Mouse (Mus musculus): ENCODE results near the gene Aatf.

Gene Aatf

GRCm38 (mm10) chr11:84521751-84522299 is 8.5 kb upstream of the Aatf start:
- DNase-seq: peak; percentile 39

DNA sequence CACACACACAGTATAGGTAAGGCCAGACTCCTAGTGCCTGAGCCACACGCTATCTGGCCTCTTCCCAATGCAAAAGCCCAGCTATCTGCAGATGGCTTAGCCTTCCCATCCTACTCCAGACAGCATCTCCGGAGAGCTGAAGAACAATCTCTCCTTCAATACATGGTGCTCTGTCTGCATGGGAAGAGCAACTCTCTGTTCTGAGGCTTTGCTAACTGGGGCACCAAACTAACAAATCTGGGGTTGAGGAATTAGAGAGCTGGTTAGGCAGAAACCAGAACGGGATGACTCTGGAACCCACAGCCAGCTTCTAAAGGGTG is 7.7 kb upstream of the Aatf start:
- DNase-seq: peak; percentile 27

- DNase-seq: no peak
Measured at GRCm38 (mm10) chr11:84520269-84521070, 7.1 kb upstream of the Aatf start.

DNA sequence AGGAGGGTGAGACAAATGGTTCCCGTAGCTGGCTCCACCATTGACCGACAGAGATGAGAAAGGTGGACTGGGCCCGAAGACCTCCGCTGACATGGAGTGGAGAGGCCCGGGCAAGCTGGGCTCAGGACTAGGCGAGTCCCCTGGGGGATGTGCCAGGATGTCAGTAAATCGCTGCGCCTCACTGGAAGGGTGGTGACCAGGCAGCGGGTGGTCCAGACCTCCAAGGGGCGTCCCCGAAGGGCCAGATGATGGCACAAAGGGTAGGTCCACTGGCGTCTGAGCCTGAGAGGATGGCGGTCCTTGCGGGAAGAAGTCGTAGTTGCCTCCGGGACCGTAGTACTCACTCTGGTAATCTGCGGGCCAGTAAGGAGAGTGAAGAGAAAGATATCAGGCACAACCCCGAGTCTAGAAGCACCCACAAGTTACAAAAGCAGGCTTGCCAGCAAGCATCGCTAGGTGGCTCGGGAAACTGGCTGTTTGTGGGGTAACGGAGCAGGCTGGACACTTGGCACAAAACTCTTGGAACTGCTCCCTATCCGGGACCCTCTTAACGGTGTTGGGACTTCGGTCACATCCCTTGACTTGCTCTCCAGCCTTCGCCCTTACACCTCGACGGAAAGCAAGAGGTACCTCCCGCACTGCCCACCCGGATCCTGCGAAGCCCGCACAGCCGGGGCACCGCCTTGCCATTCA is 6.4 kb upstream of the Aatf start:
- peak; percentile 35 for DNase-seq

- peak; percentile 20 for DNase-seq
Measured at GRCm38 (mm10) chr11:84519036-84519435, 5.7 kb upstream of the Aatf start.

DNA sequence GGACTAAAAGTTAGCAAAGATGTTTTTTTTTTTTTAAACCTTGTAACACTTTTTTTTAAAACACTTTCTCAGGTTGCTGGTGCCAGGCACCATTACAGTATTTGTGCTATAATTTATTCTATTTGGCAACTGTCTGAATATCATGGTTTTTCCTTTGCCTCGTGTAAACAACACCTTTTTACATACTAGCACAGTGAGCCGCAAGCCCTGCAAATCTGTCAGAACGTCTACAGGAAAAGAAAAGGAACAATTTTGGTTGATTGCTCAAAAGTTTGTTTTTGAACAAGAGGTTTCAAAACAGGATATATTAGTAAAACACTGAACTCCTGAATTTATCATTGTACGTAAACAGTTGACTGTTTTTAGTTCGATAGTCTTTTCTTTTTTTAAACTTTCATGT is 4.9 kb upstream of the Aatf start:
- no peak for DNase-seq

DNA sequence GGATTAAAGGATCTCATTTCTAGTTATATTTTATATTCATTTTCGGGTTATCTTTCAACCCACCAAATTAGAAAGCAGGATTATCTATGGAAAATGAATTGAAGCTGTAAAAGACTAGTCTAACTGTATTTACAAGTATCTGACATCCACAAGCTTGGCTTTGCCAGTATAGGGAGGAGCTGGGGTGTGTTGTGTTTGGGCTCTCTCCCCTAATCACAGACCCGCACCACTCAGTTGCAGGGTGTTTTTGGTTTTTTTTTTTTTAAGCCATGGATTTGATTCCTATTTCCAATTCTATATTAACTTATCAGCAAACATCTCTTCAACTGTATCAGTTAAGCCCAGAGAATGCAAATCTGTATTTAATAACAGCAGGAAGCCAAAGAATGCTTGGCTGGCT is 4.1 kb upstream of the Aatf start:
- DNase-seq: no peak

DNA sequence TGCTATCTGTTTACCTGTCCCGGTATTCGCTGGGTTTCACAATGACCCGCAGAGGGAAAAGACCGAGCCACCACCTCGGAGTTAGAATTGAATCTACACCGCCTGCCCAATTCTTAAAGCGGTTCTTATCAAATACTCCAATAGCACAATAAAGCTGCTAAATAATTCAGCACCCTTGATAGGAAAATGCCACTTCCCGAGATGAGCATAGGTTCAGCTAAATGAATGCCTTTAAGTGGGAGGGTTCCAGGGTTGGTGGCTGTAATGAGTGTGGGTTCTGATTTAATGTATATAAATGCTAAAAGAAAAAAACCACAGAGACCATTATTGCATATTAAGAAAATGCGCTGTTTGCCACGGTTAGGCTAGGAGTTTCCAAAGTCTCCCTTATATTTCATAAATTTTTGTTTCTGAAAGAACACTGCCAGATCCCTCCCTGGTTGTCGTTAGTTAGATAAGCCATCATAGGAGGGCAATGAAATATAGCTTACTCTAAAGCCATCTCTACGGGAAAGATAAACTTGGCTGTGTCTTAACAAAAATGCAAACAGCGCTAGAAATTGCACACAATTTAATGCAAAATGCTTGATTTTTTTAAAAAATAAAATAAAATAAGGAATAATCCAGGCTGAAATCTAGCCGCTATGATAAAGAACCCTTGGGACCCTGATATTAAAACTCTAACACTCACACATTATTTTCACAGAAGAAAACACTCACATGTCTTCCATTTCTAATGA is 3.3 kb upstream of the Aatf start:
- no peak for DNase-seq

- no peak for DNase-seq
Measured at GRCm38 (mm10) chr11:84512031-84512430, 1.3 kb downstream of the Aatf start.

DNA sequence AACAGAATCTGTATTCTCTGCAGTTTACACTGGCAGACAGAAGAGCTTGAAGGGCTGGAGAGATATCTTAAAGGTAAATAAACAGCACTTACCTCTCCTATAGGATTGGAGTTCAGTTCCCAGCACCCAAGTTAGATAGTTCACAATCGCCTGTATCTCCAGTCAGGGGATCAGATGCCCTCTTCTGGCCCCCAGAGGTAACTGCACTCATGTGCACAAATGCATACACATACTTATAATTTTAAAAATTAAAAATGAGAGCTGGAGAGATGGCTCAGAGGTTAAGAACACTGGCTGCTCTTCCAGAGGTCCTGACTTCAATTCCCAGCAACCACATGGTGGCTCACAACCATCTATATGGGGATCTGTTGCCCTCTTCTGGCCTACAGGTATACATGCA is 9.0 kb downstream of the Aatf start:
- DNase-seq: no peak

GRCm38 (mm10) chr11:84497944-84498343 is 15.4 kb downstream of the Aatf start:
- peak; percentile 16 for DNase-seq

DNA sequence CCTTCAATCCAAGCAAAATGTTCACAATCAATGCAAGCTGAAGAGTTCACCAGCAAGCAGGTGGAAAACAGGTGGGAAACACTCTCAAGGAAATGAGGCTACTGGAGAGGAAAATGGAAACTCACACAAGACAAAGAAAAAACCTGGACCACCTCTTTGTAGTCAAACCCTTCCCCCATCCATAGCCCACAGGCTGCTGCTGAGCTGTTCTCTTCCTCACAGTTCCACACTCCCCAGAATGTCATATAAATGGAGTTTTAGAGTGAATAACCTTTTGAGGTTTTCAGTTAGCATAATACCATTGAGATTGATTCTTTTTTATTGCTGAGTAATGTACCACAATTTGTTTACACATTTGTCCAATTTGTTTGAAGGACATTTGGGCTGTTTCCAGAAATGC is 16.4 kb downstream of the Aatf start:
- DNase-seq: no peak

DNA sequence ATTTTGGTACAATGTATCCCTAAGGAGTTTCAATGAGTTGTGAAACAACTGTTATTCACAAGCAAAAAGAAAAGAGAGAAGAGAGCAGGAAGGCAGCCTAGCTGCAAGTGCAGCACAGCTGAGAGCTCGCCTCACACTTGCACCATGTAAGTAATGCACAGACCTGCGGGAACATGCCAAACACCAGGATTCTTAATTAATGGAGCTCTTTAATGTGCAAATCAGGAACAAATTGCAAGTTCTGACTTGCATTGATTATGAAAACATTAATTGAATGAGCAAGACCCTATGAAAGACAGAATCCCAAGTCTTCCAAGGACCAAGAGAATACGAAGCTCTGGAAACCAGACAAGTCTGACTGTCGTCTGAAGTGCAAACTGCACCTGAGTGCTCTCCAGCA is 17.5 kb downstream of the Aatf start:
- DNase-seq: no peak

DNA sequence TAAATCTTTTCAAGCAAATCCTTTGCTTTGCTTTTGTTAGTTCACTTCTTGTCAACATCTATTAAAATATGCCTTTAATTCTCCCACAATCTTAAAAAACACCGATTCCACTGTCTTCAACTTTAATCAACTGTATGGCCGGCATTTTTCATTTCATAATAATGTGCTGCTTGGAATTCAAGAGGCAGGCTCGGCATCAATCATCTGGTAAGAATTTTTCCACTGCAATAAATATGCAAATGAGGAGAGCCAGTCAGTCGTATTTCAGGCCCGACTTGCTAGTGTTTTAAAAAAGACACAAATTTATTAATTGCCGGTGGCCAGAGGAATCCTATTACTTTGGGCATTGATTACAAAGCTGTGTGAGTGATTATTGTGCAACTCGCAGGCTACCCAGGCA is 31.7 kb downstream of the Aatf start:
- DNase-seq: no peak

DNA sequence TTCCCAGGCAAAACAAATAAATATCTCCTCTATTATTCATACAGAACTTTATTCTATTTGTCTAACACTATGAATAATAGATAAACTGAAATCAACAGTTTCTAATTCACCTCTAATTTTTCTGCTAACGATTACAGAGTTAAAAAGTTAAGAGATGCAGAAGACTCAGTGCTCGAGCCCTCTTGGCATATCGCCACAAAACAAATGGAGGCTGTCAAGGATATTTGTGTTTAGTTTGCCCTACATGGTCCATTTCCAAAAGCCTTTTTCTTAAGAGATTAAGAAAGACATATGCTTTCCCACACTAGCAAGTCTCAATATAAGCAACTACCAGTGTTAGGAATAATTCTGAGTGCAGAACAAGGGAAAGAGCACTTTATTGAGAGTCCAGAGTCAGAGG is 32.9 kb downstream of the Aatf start:
- DNase-seq: no peak

GRCm38 (mm10) chr11:84476641-84477040 is 36.7 kb downstream of the Aatf start:
- no peak for DNase-seq

DNA sequence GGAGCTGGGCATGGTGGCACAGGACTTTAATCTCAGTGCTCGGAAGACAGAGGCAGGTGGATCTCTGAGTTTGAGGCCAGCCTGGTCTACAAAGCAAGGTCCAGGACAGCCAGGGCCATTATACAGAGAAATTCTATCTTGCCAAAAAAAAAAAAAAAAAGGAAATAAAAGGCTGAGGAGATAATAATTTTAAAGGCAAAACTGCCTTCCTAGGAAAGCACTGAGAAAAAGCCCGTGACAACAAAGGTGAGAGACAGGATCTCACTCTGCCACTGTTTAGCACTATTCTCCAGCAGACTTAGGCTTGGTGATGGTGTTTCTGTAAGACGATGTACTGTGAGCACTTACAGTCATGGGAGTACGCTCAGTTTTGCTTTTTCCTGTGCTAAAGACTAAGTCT is 37.3 kb downstream of the Aatf start:
- no peak for DNase-seq

GRCm38 (mm10) chr11:84473093-84473667 is 40.1 kb downstream of the Aatf start:
- no peak for DNase-seq

GRCm38 (mm10) chr11:84464571-84464970 is 48.8 kb downstream of the Aatf start:
- no peak for DNase-seq

GRCm38 (mm10) chr11:84453901-84454300 is 59.4 kb downstream of the Aatf start:
- DNase-seq: peak; percentile 17

DNA sequence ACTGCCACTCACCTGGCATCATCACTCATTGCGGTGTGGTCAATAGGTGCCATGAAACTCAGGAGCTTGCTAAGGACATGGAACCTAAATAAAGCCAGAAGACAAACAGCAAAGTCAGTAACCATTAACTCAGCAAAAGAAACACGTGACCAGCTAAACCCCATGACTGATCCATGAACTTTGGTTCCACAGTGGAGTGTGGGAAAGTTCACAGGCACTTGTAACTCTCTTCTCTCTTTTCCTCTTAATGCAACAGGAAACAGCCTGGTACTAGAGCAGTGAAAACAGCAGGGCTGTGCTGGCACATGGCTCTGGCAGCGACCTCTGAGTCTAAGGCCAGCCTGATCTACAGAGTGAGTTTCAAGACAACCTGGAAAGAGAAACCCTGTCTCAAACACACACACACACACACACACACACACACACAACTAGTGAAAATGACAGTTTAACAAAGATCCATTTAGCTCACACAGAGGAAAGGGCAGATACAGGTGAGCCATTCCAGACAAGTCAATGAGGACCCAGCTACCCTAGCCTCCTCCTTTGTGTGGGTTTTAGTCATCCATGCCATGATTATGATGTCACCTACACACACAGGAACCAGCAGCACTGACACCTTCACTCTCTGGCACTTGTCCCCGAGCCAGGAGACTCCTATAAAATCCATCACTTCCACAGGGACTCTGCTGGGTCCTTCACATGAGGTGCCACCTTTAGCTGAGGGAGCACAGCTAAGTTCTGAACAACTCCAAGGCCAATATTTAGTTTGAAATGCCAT is 70.6 kb downstream of the Aatf start:
- no peak for DNase-seq

- DNase-seq: peak; percentile 19
Measured at GRCm38 (mm10) chr11:84440402-84440801, 72.9 kb downstream of the Aatf start.

DNA sequence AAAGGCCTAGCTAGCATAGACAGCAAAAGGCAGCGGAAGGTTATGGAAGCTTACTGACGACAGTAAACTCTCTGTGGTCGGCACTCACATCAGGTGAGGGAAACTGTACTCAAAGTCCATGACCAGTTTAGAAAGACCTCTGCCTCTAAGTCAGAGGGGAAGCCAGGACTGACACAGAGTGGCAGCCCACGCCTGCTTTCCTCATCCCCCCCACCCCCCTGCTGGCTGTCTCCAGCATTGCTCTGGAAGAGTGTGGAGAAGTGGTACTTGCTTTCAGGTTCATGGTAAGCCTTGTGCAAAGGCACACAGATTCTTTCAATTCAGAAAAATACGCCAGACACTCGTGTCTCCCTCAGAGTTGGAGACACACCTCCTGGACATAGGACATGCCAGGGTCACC is 78.4 kb downstream of the Aatf start:
- DNase-seq: no peak
